Mouse (Mus musculus) megakaryocyte, embryonic 14.5 days (primary cell): ENCODE measurements around the gene Slc27a2.

ENCODE experiments used
- FLI1 ChIP-seq: IDR thresholded peaks from 2 replicates; pipeline ENCODE4 v1.6.1; 2012; ENCODE audit warnings: low read length, inconsistent platforms, mixed read lengths
- GATA1 ChIP-seq: IDR thresholded peaks from 3 replicates; pipeline ENCODE4 v1.6.1; 2012; ENCODE audit warnings: mixed read lengths, low read length, inconsistent platforms, borderline replicate concordance

- TF ChIP-seq GATA1 (no peak), FLI1 (no peak)
Observed at GRCm38 (mm10) chr2:126596347-126597072, 44.3 kb downstream of the Slc27a2 start.
